Mouse (Mus musculus) kidney, embryonic 15.5 days (tissue): ENCODE data around the gene Sardh. TPM values are rescaled to one million over a fixed set of nuclear protein-coding genes. Genes with fewer than 3 reads are reported as not detected.

Experiments used
- ATAC-seq: fragments of 200-750 bp; cut with Nextera tagmentation; replicated peaks from 2 replicates; pipeline ENCODE4 v1.8.0; 2017; ENCODE audit warnings: moderate TSS enrichment; ENCODE audit not compliant: low FRiP score
- H3K27ac ChIP-seq: fragments of 300-500 bp; sonication (generic); 2 replicates; pipeline ENCODE4 v1.5.1; 2015; ENCODE audit warnings: mild to moderate bottlenecking, inconsistent platforms
- H3K27me3 ChIP-seq: fragments of 300-500 bp; sonication (generic); 2 replicates; pipeline ENCODE4 v1.6.1; 2015; ENCODE audit warnings: inconsistent platforms
- H3K36me3 ChIP-seq: fragments of 300-500 bp; sonication (generic); 2 replicates; pipeline ENCODE4 v1.6.1; 2015; ENCODE audit warnings: inconsistent platforms
- H3K4me1 ChIP-seq: fragments of 300-500 bp; sonication (generic); 2 replicates; pipeline ENCODE4 v1.6.1; 2015; ENCODE audit warnings: inconsistent platforms
- H3K4me2 ChIP-seq: fragments of 300-500 bp; sonication (generic); 2 replicates; pipeline ENCODE4 v1.6.1; 2015; ENCODE audit warnings: moderate library complexity, mild to moderate bottlenecking, inconsistent platforms
- H3K4me3 ChIP-seq: fragments of 300-500 bp; sonication (generic); replicated peaks from 2 replicates; pipeline ENCODE4 v1.5.1; 2015; ENCODE audit warnings: mild to moderate bottlenecking, inconsistent platforms
- H3K9ac ChIP-seq: fragments of 300-500 bp; sonication (generic); 2 replicates; pipeline ENCODE4 v1.6.1; 2015; ENCODE audit warnings: mild to moderate bottlenecking, inconsistent platforms
- H3K9me3 ChIP-seq: fragments of 300-500 bp; sonication (generic); replicated peaks from 2 replicates; pipeline ENCODE4 v1.6.1; 2016; ENCODE audit warnings: inconsistent platforms
- WGBS: fragments of 180-500 bp; shearing (Covaris S2); methylation state at CpG from one replicate; pipeline ENCODE4 v1.1.7; 2015; ENCODE audit warnings: mixed read lengths; 5-methylcytosine and 5-hydroxymethylcytosine counted together
- polyA plus RNA-seq: library from polyadenylated mRNA; unstranded; fragments of >200 nt; fragmentation: Nextera tagmentation; extraction: Ambion mirVana; gene quantifications from 2 replicates; pipeline ENCODE4 v1.2.1, GENCODE M21; 2015

Sardh gene
- polyA plus RNA-seq, 1 experiment from 2014 or later = 46.1 TPM

DNA sequence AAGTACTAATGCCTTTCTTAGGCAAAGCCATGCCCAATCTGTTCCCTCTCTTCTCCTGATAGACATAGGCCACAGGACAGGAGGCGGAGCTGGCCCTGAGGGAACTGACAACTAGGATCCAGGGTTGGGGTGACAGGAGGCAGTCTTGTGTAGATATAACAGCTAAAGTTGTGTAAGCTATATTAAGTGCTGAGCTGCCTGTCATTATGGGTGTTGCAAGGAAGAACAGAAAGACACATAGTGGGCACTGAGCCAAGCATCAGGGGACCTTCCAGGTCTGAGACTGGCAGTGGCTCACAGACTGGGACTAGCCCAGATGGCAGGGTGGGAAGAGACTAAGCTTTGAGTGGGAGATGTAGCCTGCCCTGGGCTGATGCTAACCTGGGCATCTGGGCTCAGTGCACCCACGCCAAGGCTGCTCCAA lies 30.0 kb downstream of the Sardh start:
- H3K4me3 ChIP-seq = no peak overlapping the region
- no peak for ATAC-seq
- H3K9me3 ChIP-seq = no peaks in the 10 kb centered on the region
- H3K27me3 ChIP-seq = no peaks in the 10 kb centered on the region
- no peak overlapping the region for H3K4me2 ChIP-seq
- peaks cover 26% of the 10 kb centered on the region for H3K36me3 ChIP-seq
- H3K27ac ChIP-seq = no peak overlapping the region
- no peak overlapping the region for H3K9ac ChIP-seq
- no peaks in the 10 kb centered on the region for H3K4me1 ChIP-seq
- WGBS = 86% methylated on average over 2 of the region's 2 CpGs

DNA sequence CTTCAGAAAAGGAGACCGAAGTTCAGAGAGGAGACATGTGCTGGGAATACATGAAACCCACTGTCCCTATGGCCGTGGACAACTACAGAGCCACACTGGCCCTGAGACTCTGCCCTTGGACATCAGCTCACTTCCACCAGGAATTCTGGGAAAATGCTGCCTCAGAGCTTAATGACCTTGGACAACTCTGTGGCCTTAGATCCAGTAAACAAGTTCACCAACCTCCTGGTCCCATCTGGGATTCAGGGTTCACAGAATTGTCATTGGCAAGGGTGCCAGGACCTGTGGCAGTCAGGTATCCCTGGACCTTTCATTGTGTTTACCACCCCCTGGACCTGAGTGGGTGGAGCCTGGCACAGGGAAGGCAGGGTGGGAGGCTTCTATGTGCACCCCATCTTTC lies 32.6 kb downstream of the Sardh start:
- Histone ChIP-seq H3K27me3 (no peaks in the 10 kb centered on the region), H3K4me1 (no peaks in the 10 kb centered on the region), H3K4me3 (no peak overlapping the region), H3K9me3 (no peaks in the 10 kb centered on the region), H3K4me2 (no peak overlapping the region), H3K9ac (no peak overlapping the region), H3K27ac (no peak overlapping the region), H3K36me3 (peaks cover 18% of the 10 kb centered on the region; the same call in 1 of the 2 replicates)
- WGBS = 72% methylated on average over 2 of the region's 2 CpGs
- no peak for ATAC-seq

DNA sequence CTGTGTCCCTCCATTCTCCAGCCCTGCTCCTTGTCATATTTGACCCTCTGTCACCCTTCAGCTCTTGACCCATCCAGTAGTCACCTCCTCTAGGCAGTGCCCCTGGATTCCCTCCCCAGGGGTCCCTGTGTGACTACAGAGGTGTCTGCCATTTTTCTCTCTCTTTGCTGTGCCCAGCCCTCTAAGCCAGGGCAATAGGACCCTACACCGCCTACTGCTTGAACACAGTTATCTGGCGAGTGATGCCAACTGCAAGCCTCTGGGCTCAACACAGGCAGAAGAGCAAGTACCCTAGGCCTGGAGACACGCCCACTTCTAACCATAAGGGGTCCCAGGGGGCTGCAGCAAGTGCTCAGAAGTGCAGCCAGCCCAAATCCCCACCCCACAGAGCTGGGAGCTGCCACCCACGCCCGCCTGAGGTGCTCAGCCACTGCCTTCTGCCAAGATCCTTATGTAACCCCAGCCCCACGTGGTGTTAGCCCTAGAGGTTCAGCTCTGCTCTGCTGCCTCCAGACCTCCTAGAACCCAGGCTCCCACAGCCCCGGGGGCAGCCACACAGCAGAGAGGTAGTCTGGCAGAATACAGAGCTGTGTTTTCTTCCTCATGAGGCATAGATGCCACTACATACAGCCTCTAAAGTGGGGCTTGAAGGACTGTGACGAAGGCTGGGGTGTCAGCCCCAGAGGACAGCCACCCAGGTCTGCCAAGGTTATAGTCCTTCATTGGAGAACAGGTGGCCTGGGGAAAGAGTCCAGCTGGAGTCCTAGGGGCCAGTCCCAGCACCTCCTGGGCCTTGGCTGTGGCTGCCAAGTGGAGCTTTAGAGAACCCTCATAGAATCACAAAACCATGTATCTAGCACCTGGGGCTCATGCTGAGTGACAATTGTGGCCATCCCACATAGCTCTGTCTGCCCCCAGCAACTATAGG lies 35.9 kb downstream of the Sardh start:
- Histone ChIP-seq H3K27me3 (no peaks in the 10 kb centered on the region), H3K27ac (no peak overlapping the region), H3K4me3 (no peak overlapping the region), H3K4me1 (peaks cover 13% of the 10 kb centered on the region), H3K9ac (no peak overlapping the region), H3K36me3 (peaks cover 9% of the 10 kb centered on the region; the same call in 1 of the 2 replicates), H3K9me3 (no peaks in the 10 kb centered on the region), H3K4me2 (no peak overlapping the region)
- no peak for ATAC-seq
- 69% methylated on average over 8 of the region's 8 CpGs for WGBS

DNA sequence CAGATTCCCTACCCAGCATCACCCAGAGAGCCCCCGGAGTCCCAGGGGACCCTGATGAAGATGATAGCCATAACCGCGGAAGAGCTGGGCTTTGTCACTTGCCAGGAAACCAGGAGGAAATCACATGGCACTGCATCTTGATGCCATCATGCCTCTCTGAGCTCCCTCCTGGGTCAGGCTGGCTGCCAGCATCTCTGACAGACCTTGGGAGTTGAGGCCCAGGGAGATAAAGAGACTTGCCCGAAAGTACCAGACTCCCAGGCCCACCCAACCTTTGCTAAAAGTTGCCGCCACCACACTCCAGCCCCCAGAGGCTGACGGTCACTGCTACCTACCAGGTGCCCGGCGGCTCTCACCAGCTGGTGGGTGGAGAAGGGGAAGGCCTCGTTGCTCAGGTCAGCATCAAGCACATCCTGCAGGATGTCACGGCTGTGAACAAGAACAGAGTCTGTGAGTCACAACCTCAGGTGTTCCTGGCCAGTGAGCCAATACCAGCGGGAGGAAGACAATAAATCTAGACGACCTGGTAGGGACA lies 37.4 kb downstream of the Sardh start:
- Histone ChIP-seq H3K4me1 (peaks cover 13% of the 10 kb centered on the region), H3K4me3 (no peak overlapping the region), H3K27ac (no peak overlapping the region), H3K36me3 (peaks cover 9% of the 10 kb centered on the region; the same call in 1 of the 2 replicates), H3K27me3 (no peaks in the 10 kb centered on the region), H3K9ac (no peak overlapping the region), H3K9me3 (no peaks in the 10 kb centered on the region), H3K4me2 (no peak overlapping the region)
- no peak for ATAC-seq
- 69% methylated on average over 12 of the region's 12 CpGs for WGBS

DNA sequence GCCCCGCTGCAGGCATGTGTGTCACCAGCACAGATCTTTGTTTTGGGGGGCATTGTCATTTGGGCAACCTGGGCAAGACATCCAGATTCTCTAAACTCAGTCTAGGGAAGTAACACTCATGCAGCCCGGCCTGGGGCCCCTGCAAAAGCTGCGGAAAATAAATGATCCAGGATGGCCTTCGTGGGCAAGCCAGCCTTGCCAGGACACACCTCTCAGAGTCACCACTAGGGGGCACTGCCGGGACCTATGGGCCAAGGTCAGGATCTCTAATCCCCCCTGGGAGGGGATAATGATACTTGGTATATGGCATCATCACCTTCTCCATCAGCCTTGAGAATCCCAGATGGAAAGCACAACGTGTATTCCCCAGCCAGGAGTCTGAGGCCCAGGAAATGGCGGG lies 37.9 kb downstream of the Sardh start:
- peaks cover 8% of the 10 kb centered on the region; the same call in 1 of the 2 replicates for H3K36me3 ChIP-seq
- ATAC-seq = no peak
- WGBS = 52% methylated on average over 7 of the region's 7 CpGs
- no peaks in the 10 kb centered on the region for H3K27me3 ChIP-seq
- H3K9me3 ChIP-seq = no peaks in the 10 kb centered on the region
- no peak overlapping the region for H3K4me3 ChIP-seq
- H3K9ac ChIP-seq = no peak overlapping the region
- no peak overlapping the region for H3K27ac ChIP-seq
- H3K4me2 ChIP-seq = no peak overlapping the region
- H3K4me1 ChIP-seq = peaks cover 13% of the 10 kb centered on the region

DNA sequence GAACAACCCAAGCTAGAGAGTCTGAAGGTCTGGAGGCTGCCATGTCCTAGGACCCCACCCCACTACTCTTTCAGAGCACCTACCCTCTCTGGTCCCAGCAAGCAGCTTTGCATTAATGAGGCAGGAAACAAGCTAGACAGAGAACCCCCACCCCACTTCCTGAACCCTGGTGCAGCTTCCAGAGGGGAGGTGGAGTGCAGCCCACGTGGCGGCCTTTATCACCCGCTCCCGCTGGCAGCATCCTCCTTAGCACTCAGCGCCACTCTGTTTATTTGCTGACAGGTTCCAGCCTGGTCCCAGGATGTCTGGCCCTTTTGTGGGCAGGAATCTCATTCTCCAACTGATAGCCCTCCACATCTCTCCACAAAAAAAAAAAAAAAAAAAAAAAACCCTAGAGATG lies 38.3 kb downstream of the Sardh start:
- peak; percentile 47; the same call in 1 of the 2 replicates for ATAC-seq

DNA sequence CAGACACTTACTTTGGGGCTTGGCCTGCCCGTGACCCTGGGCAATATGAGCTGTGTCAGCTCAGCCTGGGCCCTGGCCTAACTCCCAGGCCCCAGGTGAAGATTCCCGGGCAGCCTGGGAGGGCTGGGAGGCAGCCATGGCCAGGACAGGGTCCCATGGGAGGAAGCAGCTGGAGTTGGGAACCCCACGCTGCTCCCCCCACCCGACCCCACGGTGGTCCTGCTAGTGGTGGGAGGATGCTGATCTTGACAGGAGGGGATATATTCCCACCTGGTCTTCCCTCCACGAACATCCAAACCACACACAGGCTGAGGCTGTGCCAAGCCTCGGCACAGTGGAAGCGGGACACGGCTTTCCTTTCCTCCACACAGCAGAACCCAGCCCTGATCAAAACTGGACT lies 38.8 kb downstream of the Sardh start:
- Histone ChIP-seq H3K4me2 (no peak overlapping the region), H3K4me1 (peaks cover 13% of the 10 kb centered on the region), H3K9me3 (no peaks in the 10 kb centered on the region), H3K36me3 (no peaks in the 10 kb centered on the region), H3K9ac (no peak overlapping the region), H3K4me3 (no peak overlapping the region), H3K27me3 (no peaks in the 10 kb centered on the region), H3K27ac (no peak overlapping the region)
- no peak for ATAC-seq
- 53% methylated on average over 9 of the region's 9 CpGs for WGBS

More for the DNA sequence above, 38.3 kb downstream of the Sardh start:
- no peak overlapping the region for H3K9ac ChIP-seq
- peaks cover 4% of the 10 kb centered on the region; the same call in 1 of the 2 replicates for H3K36me3 ChIP-seq
- H3K27ac ChIP-seq = no peak overlapping the region
- 33% methylated on average over 5 of the region's 5 CpGs for WGBS
- no peak overlapping the region for H3K4me2 ChIP-seq
- H3K4me1 ChIP-seq = peaks cover 13% of the 10 kb centered on the region
- no peaks in the 10 kb centered on the region for H3K9me3 ChIP-seq
- H3K4me3 ChIP-seq = no peak overlapping the region
- no peaks in the 10 kb centered on the region for H3K27me3 ChIP-seq

DNA sequence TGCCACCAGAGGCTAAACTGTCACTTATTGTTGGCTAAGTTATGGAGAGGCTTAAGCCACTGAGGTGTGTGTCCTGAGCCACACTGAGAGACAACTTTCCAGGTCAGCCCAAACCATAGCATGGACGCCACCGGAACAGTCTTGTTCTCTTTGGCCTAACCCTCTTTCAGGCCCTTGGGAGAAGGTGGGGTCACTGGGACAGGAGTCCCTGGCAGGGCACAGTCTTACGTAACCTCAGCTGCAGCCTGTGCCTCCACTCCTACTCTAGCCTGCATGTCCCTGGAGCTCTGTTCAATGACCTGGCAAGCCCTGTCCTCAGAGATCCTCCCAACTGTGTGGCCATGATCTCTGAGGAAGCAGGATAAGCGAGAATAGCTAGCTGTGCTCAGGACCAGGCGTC lies 41.0 kb downstream of the Sardh start:
- no peak for ATAC-seq
- no peaks in the 10 kb centered on the region for H3K36me3 ChIP-seq
- no peak overlapping the region for H3K4me3 ChIP-seq
- H3K27me3 ChIP-seq = no peaks in the 10 kb centered on the region
- H3K4me1 ChIP-seq = peaks cover 13% of the 10 kb centered on the region
- H3K27ac ChIP-seq = no peak overlapping the region
- H3K4me2 ChIP-seq = no peak overlapping the region
- H3K9ac ChIP-seq = no peak overlapping the region
- no peaks in the 10 kb centered on the region for H3K9me3 ChIP-seq
- 79% methylated on average over 5 of the region's 5 CpGs for WGBS

DNA sequence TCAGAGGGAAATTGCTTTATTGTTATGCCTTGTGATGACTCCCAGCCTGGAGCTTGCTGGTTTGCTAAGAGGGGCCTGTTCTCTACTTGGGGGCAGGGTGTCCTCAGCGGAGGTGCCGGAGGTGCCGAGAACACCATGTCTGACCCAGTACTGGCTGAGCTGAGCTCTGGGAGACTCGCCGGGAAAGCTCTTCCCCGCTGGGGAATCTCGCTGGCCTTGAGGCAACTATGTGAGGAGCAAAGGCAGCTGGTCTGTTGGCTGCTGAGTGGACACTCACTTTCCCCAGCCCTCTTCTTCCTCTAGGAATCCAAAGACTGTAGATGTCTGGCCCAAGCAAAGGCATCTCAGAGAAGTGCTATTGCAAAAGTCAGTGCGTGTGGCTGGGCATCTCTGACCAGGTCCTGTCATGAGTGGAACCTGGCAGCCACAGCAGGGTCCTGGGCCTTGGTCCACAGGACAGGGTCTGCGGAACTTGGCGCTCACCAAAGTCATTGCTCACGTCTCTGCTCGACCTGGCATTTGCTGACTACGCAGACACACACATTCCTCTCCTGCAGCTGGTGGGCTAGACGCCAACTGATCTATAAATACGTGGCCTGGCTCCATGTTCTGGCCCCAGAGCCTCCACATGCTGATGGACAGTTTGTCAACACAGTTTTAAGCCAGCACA lies 41.9 kb downstream of the Sardh start:
- H3K36me3 ChIP-seq = no peaks in the 10 kb centered on the region
- H3K9me3 ChIP-seq = no peaks in the 10 kb centered on the region
- H3K4me3 ChIP-seq = no peak overlapping the region
- H3K4me1 ChIP-seq = peaks cover 13% of the 10 kb centered on the region
- 80% methylated on average over 15 of the region's 15 CpGs for WGBS
- no peak for ATAC-seq
- H3K27ac ChIP-seq = no peak overlapping the region
- H3K27me3 ChIP-seq = no peaks in the 10 kb centered on the region
- no peak overlapping the region for H3K4me2 ChIP-seq
- no peak overlapping the region for H3K9ac ChIP-seq

DNA sequence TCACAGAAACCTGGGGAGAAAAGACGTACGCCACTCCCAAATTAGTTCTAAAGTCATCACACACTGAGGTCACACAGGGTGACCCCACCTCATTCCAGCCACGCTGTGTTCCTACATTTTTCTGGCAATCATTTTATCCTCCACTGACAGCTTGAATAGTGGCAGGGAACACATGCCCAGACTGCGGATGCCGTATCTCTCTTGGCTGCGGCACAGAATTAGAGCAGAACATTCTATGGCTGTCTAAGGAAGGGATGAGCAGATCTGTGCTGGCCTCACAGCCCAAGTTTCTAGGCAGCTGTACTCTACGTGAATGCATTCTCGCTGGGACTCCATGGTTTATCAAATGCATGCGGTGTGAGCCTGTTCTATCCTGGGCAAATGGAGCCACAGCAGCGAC lies 42.5 kb downstream of the Sardh start:
- Histone ChIP-seq H3K4me2 (no peak overlapping the region), H3K36me3 (no peaks in the 10 kb centered on the region), H3K4me1 (peaks cover 13% of the 10 kb centered on the region), H3K9ac (no peak overlapping the region), H3K27me3 (no peaks in the 10 kb centered on the region), H3K4me3 (no peak overlapping the region), H3K9me3 (no peaks in the 10 kb centered on the region), H3K27ac (no peak overlapping the region)
- no peak for ATAC-seq
- WGBS = 75% methylated on average over 10 of the region's 10 CpGs

DNA sequence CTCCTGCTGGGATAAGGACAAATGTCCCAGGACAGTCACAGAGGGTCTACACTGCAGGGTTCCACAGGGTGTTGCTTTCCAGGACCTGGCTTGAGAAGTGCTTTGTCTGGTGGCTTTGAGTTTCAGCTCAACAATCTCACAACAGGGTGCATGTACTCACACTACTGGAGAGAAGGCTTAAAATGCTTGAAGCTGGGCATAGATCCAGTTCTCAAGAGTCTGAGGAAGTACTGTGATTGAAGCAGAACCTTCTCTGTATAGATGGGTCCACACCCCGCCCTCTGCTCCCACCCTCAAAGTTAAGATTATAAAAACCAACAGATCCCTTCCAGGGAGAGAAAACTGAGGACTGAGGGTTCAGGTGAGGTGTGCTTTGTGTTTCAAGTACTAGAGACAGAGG lies 47.6 kb downstream of the Sardh start:
- H3K27me3 ChIP-seq = no peaks in the 10 kb centered on the region
- H3K4me2 ChIP-seq = no peak overlapping the region
- peaks cover 5% of the 10 kb centered on the region; the same call in 1 of the 2 replicates for H3K4me1 ChIP-seq
- peaks cover 9% of the 10 kb centered on the region; the same call in 1 of the 2 replicates for H3K36me3 ChIP-seq
- no peak overlapping the region for H3K9ac ChIP-seq
- H3K9me3 ChIP-seq = no peaks in the 10 kb centered on the region
- ATAC-seq = no peak
- WGBS = 89% methylated on average over 1 of the region's 1 CpGs
- H3K27ac ChIP-seq = no peak overlapping the region
- no peak overlapping the region for H3K4me3 ChIP-seq
